Mouse (Mus musculus) forebrain, embryonic 13.5 days (tissue): Measurements from ENCODE around the gene Ambp. TPM values are rescaled to one million over a fixed set of nuclear protein-coding genes. Genes with fewer than 3 reads are reported as not detected.

Source experiments
- ATAC-seq: fragments of 200-750 bp; cut with Nextera tagmentation; 2 replicates; pipeline ENCODE4 v1.8.0; 2017
- H3K27ac ChIP-seq: fragments of 300-500 bp; sonication (generic); 2 replicates; pipeline ENCODE4 v1.5.1; 2015; ENCODE audit warnings: inconsistent platforms, mild to moderate bottlenecking, moderate library complexity
- H3K27me3 ChIP-seq: fragments of 300-500 bp; sonication (generic); 2 replicates; pipeline ENCODE4 v1.6.1; 2015; ENCODE audit warnings: mild to moderate bottlenecking, inconsistent platforms
- H3K36me3 ChIP-seq: fragments of 300-500 bp; sonication (generic); 2 replicates; pipeline ENCODE4 v1.6.1; 2015; ENCODE audit warnings: mild to moderate bottlenecking, inconsistent platforms; ENCODE audit not compliant: poor library complexity, severe bottlenecking
- H3K4me1 ChIP-seq: fragments of 300-500 bp; sonication (generic); 2 replicates; pipeline ENCODE4 v1.6.1; 2015; ENCODE audit warnings: inconsistent platforms
- H3K4me2 ChIP-seq: fragments of 300-500 bp; sonication (generic); 2 replicates; pipeline ENCODE4 v1.6.1; 2015; ENCODE audit warnings: inconsistent platforms, mild to moderate bottlenecking, moderate library complexity
- H3K4me3 ChIP-seq: fragments of 300-500 bp; sonication (generic); 2 replicates; pipeline ENCODE4 v1.5.1; 2015; ENCODE audit warnings: mild to moderate bottlenecking, inconsistent platforms
- H3K9ac ChIP-seq: fragments of 300-500 bp; sonication (generic); 2 replicates; pipeline ENCODE4 v1.6.1; 2015; ENCODE audit warnings: mild to moderate bottlenecking, inconsistent platforms
- H3K9me3 ChIP-seq: fragments of 300-500 bp; sonication (generic); replicated peaks from 2 replicates; pipeline ENCODE4 v1.6.1; 2016; ENCODE audit warnings: inconsistent platforms
- WGBS: fragments of 180-500 bp; shearing (Covaris S2); methylation state at CpG from one replicate; pipeline ENCODE4 v1.1.7; 2015; 5-methylcytosine and 5-hydroxymethylcytosine counted together
- polyA plus RNA-seq: library from polyadenylated mRNA; unstranded; fragments of >200 nt; fragmentation: Nextera tagmentation; extraction: Ambion mirVana; gene quantifications from 2 replicates; pipeline ENCODE4 v1.2.1, GENCODE M21; 2015

Gene Ambp
- polyA plus RNA-seq, 1 experiment from 2014 or later = 0.22 TPM

DNA sequence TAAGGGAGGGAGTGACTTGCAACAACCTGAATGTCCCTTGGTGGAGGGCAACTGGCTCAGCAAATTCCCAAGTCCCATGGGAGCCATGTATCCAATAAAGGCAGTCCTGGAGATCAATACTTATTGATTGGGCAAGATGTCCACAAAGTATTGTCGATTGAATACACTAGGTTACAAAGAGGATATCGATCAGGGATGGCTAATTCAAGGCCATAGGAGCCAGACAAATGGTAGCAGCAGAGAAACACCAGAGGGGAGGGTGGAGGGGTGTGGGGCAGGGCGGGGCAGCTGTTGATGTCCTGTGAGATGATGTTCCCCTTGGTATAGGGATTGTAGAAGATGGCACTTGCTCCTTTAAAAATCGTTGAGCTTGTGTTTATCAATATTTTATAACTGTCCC lies 52.6 kb downstream of the Ambp start:
- Histone ChIP-seq H3K4me3 (no peak overlapping the region), H3K36me3 (peaks cover 36% of the 10 kb centered on the region), H3K27ac (no peak overlapping the region), H3K4me1 (no peaks in the 10 kb centered on the region), H3K9me3 (no peaks in the 10 kb centered on the region), H3K9ac (no peak overlapping the region), H3K4me2 (no peak overlapping the region), H3K27me3 (no peaks in the 10 kb centered on the region)
- WGBS = 96% methylated on average over 4 of the region's 4 CpGs
- no peak for ATAC-seq

DNA sequence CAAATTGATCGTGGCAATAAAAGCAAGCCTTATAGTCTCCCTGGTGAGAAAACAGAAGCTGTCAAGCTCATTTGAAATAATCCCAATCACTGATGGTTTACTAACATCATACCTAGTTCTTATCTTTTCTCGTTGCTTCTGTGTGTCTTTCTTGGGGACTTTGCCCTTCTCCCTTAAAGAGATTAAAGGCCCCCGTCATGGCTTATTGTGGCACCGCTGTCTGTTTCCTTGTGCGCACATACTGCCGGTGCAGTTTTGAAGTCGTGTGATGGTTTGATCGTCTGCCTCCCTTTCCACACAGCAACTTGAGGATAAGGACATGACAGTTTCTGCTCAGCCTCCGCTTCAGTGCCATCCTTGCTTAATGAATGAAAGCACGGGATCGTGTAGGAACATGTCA lies 54.1 kb downstream of the Ambp start:
- peaks cover 47% of the 10 kb centered on the region for H3K36me3 ChIP-seq
- WGBS = 95% methylated on average over 11 of the region's 11 CpGs
- ATAC-seq = no peak

DNA sequence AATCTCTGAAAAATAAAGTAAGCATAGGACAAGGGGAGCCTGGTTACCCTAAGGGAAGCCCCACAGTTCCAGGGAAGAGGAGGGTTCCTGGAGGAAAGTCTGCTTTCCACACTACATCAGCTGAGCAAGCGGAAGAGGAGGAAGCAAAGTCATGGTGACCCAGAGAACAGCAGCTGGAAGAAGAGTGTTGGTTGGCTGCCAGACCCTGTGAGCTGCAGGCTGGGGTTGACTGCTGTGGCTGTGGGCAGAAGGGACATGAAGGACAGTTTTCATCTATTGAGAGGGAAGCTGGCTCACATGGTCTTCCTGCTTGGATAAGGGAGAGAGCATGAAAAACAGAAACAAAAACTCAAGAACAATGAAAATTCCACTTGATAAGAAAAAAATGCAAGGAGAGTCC lies 57.0 kb downstream of the Ambp start:
- 100% methylated on average over 1 of the region's 1 CpGs for WGBS
- Histone ChIP-seq H3K27ac (no peak overlapping the region), H3K4me3 (no peak overlapping the region), H3K9me3 (no peaks in the 10 kb centered on the region), H3K9ac (no peak overlapping the region), H3K4me1 (no peaks in the 10 kb centered on the region), H3K36me3 (peaks cover 57% of the 10 kb centered on the region), H3K4me2 (no peak overlapping the region), H3K27me3 (no peaks in the 10 kb centered on the region)
- no peak for ATAC-seq

More for the DNA sequence above, 54.1 kb downstream of the Ambp start:
- H3K9ac ChIP-seq = no peak overlapping the region
- no peaks in the 10 kb centered on the region for H3K27me3 ChIP-seq
- H3K9me3 ChIP-seq = no peaks in the 10 kb centered on the region
- no peak overlapping the region for H3K27ac ChIP-seq
- H3K4me3 ChIP-seq = no peak overlapping the region
- H3K4me1 ChIP-seq = no peaks in the 10 kb centered on the region
- H3K4me2 ChIP-seq = no peak overlapping the region

Other genes with a start within 250 kb of the Ambp start
- 21.7 and 25.2 TPM in 2 replicates for gene Zfp618, start 189.2 kb downstream of the Ambp start, polyA plus RNA-seq
- gene Kif12, start 17.3 kb upstream of the Ambp start, polyA plus RNA-seq = not detected in 2 replicates
- gene Col27a1, start 59.2 kb upstream of the Ambp start, polyA plus RNA-seq = 0.85 and 1.6 TPM in 2 replicates
- not detected in 2 replicates for gene Orm1, start 189.8 kb upstream of the Ambp start, polyA plus RNA-seq
- gene Orm3, start 201.4 kb upstream of the Ambp start, polyA plus RNA-seq = not detected in 2 replicates
- gene Orm2, start 207.7 kb upstream of the Ambp start, polyA plus RNA-seq = not detected in 2 replicates
- 21.7 and 23.1 TPM in 2 replicates for gene Akna, start 248.6 kb upstream of the Ambp start, polyA plus RNA-seq